Mouse (Mus musculus) cortical plate, adult 2 months (tissue): ENCODE data around the gene D930020B18Rik.

Experiments used
- CTCF ChIP-seq: fragments of 200-500 bp; IDR thresholded peaks from 2 replicates; pipeline ENCODE4 v1.5.1; 2011; ENCODE audit warnings: mild to moderate bottlenecking, control low read depth, low read length; ENCODE audit not compliant: insufficient read depth; ENCODE audit errors: extremely low read depth
- POLR2A ChIP-seq: fragments of 200-500 bp; IDR thresholded peaks from 2 replicates; pipeline ENCODE4 v1.6.1; 2011; ENCODE audit warnings: mild to moderate bottlenecking, low read length, control low read depth; ENCODE audit not compliant: insufficient read depth; ENCODE audit errors: extremely low read depth

- TF ChIP-seq POLR2A (no peak), CTCF (no peak)
Observed at GRCm38 (mm10) chr10:121655907-121656306, 14.5 kb downstream of the D930020B18Rik start.
